Mouse (Mus musculus) liver, postnatal 0 days (tissue): ENCODE measurements around the gene Tmem214.

Experiments used
- CTCF ChIP-seq: sonication (generic); IDR thresholded peaks from 2 replicates; pipeline ENCODE4 v1.5.1; 2016; ENCODE audit warnings: antibody characterized with exemption, low read depth
- EP300 ChIP-seq: IDR thresholded peaks from 2 replicates; pipeline ENCODE4 v1.6.1; 2016; ENCODE audit warnings: antibody characterized with exemption, low read depth, mild to moderate bottlenecking

GRCm38 (mm10) chr5:30889088-30889754 is 21.4 kb downstream of the Tmem214 start:
- TF ChIP-seq CTCF (no peak), EP300 (no peak)
